Mouse (Mus musculus) lung, postnatal 0 days (tissue): ENCODE data around the gene Map3k12. TPM values are rescaled to one million over a fixed set of nuclear protein-coding genes. Genes with fewer than 3 reads are reported as not detected.

Source experiments
- ATAC-seq: fragments of 200-750 bp; cut with Nextera tagmentation; 2 replicates; pipeline ENCODE4 v1.8.0; 2017; ENCODE audit warnings: moderate library complexity
- DNase-seq: peaks from one replicate; pipeline ENCODE4 v3.0.0-alpha.2; 2016; ENCODE audit warnings: low spot score
- H3K27ac ChIP-seq: fragments of 300-500 bp; sonication (generic); 2 replicates; pipeline ENCODE4 v1.5.1; 2014; ENCODE audit warnings: antibody characterized with exemption, mild to moderate bottlenecking, low read length, mixed read lengths
- H3K27me3 ChIP-seq: fragments of 300-500 bp; sonication (generic); replicated peaks from 2 replicates; pipeline ENCODE4 v1.6.1; 2014; ENCODE audit warnings: low read length, mixed read lengths; ENCODE audit not compliant: insufficient read depth
- H3K36me3 ChIP-seq: fragments of 300-500 bp; sonication (generic); 2 replicates; pipeline ENCODE4 v1.6.1; 2014; ENCODE audit warnings: low read length, mixed read lengths; ENCODE audit not compliant: insufficient read depth
- H3K4me1 ChIP-seq: fragments of 300-500 bp; sonication (generic); 2 replicates; pipeline ENCODE4 v1.6.1; 2014; ENCODE audit warnings: antibody characterized with exemption, low read depth, low read length, mixed read lengths; ENCODE audit not compliant: insufficient read depth
- H3K4me2 ChIP-seq: fragments of 300-500 bp; sonication (generic); replicated peaks from 2 replicates; pipeline ENCODE4 v1.6.1; 2014; ENCODE audit warnings: low read depth, mild to moderate bottlenecking, low read length, moderate library complexity, mixed read lengths
- H3K4me3 ChIP-seq: fragments of 300-500 bp; sonication (generic); 2 replicates; pipeline ENCODE4 v1.5.1; 2014; ENCODE audit warnings: low read depth, low read length
- H3K9ac ChIP-seq: fragments of 300-500 bp; sonication (generic); replicated peaks from 2 replicates; pipeline ENCODE4 v1.6.1; 2014; ENCODE audit warnings: low read depth, mild to moderate bottlenecking
- H3K9me3 ChIP-seq: fragments of 300-500 bp; sonication (generic); 2 replicates; pipeline ENCODE4 v1.6.1; 2016; ENCODE audit warnings: low read length, mixed read lengths
- CTCF ChIP-seq: IDR thresholded peaks from 2 replicates; pipeline ENCODE4 v1.5.1; 2016; ENCODE audit warnings: antibody characterized with exemption, mild to moderate bottlenecking
- EP300 ChIP-seq: IDR thresholded peaks from 2 replicates; pipeline ENCODE4 v1.6.1; 2016; ENCODE audit warnings: antibody characterized with exemption, mild to moderate bottlenecking, control low read depth
- WGBS: fragments of 180-500 bp; shearing (Covaris S2); extraction: QIAGEN DNeasy Blood & Tissue Kit; methylation state at CpG from one replicate; pipeline ENCODE4 v1.1.7; 2014; 5-methylcytosine and 5-hydroxymethylcytosine counted together
- polyA plus RNA-seq: library from polyadenylated mRNA; unstranded; fragments of >200 nt; fragmentation: Nextera tagmentation; extraction: Ambion mirVana; gene quantifications from 2 replicates; pipeline ENCODE4 v1.2.1, GENCODE M21; 2015

Gene Map3k12
- polyA plus RNA-seq, 1 experiment from 2014 or later: 4.2 TPM

DNA sequence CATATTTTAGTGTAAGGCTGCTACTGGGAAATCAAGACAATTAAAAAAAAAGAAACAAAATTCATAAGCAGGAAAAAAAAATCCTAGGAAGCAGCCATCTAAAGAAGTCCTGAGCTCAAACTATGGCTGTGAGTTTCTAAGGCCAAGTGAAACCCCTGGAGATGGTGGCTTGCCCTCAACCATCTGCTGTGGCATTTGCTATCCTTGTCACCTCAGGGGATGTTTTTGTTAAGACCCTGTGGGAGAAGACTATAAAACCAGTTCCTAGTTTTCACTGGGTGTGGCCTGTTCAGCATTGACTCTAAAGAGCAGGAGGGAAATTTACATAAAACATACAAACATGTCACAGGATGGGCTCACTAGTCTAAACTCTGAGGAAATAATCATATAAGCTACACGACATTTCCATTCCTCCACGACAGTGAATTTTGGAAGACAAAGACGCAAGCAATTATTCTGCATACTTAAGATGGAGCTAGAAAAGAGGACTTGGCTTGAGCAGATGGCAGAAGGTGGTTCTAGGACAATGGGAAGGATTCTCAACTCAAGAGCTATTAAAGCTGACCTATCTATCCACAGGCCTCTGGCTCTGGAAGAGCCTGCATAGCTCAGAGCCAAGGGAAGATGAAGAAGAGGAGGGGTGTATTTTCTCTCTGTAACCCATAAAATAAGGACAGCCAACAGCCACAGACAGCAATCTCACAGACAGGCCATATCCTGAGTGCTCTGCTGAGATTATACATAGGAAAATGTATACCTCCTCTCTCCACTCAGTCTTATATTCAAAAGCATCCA lies 15.4 kb upstream of the Map3k12 start:
- Histone ChIP-seq H3K4me2 (no peak overlapping the region), H3K36me3 (peaks cover 52% of the 10 kb centered on the region), H3K27me3 (no peaks in the 10 kb centered on the region), H3K27ac (no peak overlapping the region), H3K4me3 (no peak overlapping the region), H3K4me1 (no peaks in the 10 kb centered on the region), H3K9ac (no peak overlapping the region), H3K9me3 (no peaks in the 10 kb centered on the region)
- DNase-seq: no peak
- ATAC-seq: no peak
- 89% methylated on average over 3 of the region's 3 CpGs for WGBS
- TF ChIP-seq CTCF (no peak), EP300 (no peak)

DNA sequence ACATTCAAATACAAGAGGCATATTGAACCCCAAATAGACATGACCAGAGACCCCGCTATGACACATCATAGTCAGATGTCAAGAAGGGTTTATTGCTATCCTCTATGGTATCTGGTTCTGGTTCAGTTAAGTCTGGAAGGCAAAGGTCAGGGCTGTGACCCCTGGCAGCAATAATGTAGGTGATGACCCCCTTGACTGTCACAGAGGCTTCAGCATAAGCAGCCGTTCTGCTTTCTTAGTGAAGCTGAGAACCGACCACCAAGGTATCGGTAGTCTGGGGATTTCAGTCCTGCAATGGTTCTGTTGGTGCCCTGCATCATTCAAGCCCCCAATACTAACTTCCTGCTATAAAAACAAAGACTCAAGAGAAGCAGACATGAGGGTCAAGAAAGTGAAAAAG lies 14.7 kb upstream of the Map3k12 start:
- H3K4me3 ChIP-seq: no peak overlapping the region
- H3K4me2 ChIP-seq: no peak overlapping the region
- H3K36me3 ChIP-seq: peaks cover 48% of the 10 kb centered on the region
- no peaks in the 10 kb centered on the region for H3K4me1 ChIP-seq
- no peak overlapping the region for H3K27ac ChIP-seq
- no peaks in the 10 kb centered on the region for H3K9me3 ChIP-seq
- WGBS: 89% methylated on average over 4 of the region's 4 CpGs
- no peaks in the 10 kb centered on the region for H3K27me3 ChIP-seq
- no peak overlapping the region for H3K9ac ChIP-seq
- ATAC-seq (no peak), DNase-seq (no peak)
- no peak for TF ChIP-seq EP300
- no peak for TF ChIP-seq CTCF

DNA sequence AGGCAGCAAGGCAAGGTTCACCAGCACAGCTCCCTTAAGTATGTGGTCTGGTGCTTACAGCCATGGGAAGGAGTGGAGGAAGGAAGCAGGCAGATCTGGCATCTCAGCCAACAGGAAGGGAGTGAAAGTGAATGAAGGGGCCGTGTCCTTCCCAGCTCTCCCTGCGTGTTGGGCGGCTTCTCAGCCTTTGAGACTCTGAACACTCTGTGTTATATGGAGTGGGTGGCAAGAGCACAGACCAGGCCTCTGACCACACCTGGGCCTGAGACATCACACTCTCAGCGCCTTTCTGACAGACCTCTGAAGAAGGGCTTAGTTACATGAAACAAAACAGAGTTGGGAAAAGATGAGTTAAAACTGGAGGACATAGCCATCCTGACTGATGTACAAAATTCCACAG lies 13.7 kb upstream of the Map3k12 start:
- Histone ChIP-seq H3K4me2 (no peak overlapping the region), H3K27ac (no peak overlapping the region), H3K27me3 (no peaks in the 10 kb centered on the region), H3K9me3 (no peaks in the 10 kb centered on the region), H3K4me3 (no peak overlapping the region), H3K9ac (no peak overlapping the region), H3K4me1 (no peaks in the 10 kb centered on the region), H3K36me3 (peaks cover 48% of the 10 kb centered on the region)
- TF ChIP-seq EP300: no peak
- no peak for TF ChIP-seq CTCF
- WGBS: 63% methylated on average over 4 of the region's 4 CpGs
- ATAC-seq (no peak), DNase-seq (no peak)

DNA sequence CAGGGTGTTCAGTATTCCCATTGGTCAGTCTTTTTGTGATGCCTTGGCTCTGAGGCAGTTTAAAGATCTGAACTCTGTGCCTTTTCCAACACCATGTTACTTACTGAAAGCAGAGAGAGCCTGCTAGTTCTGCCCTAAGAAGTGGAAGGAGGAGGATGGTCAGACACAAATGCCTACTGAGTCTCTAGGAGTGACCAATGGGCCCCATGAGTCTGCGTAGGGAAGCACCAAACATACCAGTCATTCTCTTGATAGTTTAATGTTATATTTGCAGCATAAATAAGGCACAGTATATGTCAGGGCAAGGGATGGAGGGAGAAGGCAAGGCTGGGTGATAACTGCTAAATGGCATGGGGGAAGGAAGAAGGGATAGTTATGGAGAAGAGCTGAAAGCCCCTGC lies 11.5 kb upstream of the Map3k12 start:
- Histone ChIP-seq H3K27ac (no peak overlapping the region), H3K4me1 (no peaks in the 10 kb centered on the region), H3K4me3 (no peak overlapping the region), H3K9ac (no peak overlapping the region), H3K9me3 (no peaks in the 10 kb centered on the region), H3K27me3 (no peaks in the 10 kb centered on the region), H3K36me3 (peaks cover 38% of the 10 kb centered on the region), H3K4me2 (no peak overlapping the region)
- 97% methylated on average over 1 of the region's 1 CpGs for WGBS
- ATAC-seq (no peak), DNase-seq (no peak)
- TF ChIP-seq EP300: no peak
- no peak for TF ChIP-seq CTCF

DNA sequence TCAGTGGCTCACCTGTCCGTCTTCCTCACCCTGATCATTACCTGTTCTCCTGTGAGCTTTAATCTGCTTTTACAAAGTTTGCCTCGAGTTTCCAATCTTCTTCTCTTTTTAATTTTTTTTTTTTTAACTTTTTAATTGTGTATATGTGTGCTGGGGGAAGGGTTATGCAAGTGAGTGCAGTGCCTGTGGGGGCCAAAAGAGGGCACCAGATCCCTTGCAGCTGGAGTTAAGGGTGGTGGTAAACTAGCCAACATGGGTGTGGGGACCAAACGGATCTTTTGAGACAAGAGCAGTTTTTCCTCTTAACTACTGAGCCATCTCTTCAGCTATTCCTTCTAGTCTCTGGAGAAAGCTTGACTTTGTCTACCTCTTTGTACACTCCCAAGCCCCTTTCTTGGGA lies 11.1 kb upstream of the Map3k12 start:
- no peak overlapping the region for H3K4me2 ChIP-seq
- DNase-seq (peak; percentile 4), ATAC-seq (no peak)
- H3K36me3 ChIP-seq: peaks cover 33% of the 10 kb centered on the region
- H3K27me3 ChIP-seq: no peaks in the 10 kb centered on the region
- no peak overlapping the region for H3K27ac ChIP-seq
- 73% methylated on average over 3 of the region's 3 CpGs for WGBS
- no peaks in the 10 kb centered on the region for H3K4me1 ChIP-seq
- TF ChIP-seq CTCF (peak; percentile 51), EP300 (no peak)
- H3K4me3 ChIP-seq: no peak overlapping the region
- H3K9me3 ChIP-seq: no peaks in the 10 kb centered on the region
- no peak overlapping the region for H3K9ac ChIP-seq

DNA sequence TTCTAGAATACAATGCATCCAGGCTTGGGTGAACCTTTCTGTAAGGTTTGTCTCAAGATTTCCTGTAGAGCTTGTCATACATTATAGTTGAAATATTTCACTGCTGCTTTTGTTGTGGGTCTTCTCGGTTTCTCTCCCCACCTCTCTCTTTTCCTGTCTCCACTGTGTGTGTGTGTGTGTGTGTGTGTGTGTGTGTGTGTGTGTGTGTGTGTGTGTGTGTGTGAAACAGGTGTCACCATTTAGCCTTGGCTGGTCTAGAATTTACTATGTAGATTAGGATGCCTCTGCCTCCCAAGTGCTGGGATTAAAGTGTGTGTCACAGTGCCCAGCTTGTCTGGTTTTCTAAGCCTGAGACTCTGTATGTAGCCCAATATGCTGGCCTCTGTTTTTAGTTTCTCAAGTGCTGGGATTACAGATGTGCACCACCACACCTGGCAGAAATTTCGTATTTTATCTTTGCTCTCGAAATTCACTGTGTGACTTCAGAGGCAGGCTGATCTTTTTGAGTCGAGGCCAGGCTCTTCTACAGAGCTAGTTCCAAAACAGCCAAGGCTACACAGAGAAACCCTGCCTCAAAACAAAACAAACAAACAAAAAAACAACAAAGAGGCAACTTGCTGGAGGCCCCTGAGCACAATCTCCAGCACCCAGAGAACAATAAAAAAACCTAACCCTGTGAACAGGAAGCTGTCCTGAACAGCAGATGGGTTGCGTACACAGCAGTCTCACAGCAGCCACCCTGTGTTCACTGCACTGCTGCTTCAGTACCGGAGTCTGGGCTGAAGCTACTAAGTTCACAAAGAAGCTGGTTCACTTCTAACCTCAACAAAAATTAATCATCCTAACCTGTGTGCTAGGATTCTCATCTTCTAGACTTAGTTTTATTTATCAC lies 9.5 kb upstream of the Map3k12 start:
- Histone ChIP-seq H3K9ac (no peak overlapping the region), H3K4me3 (no peak overlapping the region), H3K4me1 (no peaks in the 10 kb centered on the region), H3K4me2 (no peak overlapping the region), H3K36me3 (peaks cover 28% of the 10 kb centered on the region), H3K27ac (no peak overlapping the region), H3K9me3 (no peaks in the 10 kb centered on the region), H3K27me3 (no peaks in the 10 kb centered on the region)
- no peak for ATAC-seq
- no peak for DNase-seq
- 78% methylated on average over 6 of the region's 6 CpGs for WGBS
- TF ChIP-seq CTCF (no peak), EP300 (no peak)
